Mouse (Mus musculus): Measurements from ENCODE around the gene C8b.

Gene C8b

GRCm38 (mm10) chr4:104810710-104811286 lies 44.7 kb downstream of the C8b start:
- DNase-seq (ENCODE audit: low spot score), result no peak

GRCm38 (mm10) chr4:104813617-104814016 lies 47.5 kb downstream of the C8b start:
- no peak for DNase-seq (ENCODE audit: low spot score)

- no peak for DNase-seq (ENCODE audit: low spot score)
Measured at GRCm38 (mm10) chr4:104816519-104817232, 50.6 kb downstream of the C8b start.

GRCm38 (mm10) chr4:104817509-104817908 lies 51.4 kb downstream of the C8b start:
- no peak for DNase-seq (ENCODE audit: low spot score)

DNA sequence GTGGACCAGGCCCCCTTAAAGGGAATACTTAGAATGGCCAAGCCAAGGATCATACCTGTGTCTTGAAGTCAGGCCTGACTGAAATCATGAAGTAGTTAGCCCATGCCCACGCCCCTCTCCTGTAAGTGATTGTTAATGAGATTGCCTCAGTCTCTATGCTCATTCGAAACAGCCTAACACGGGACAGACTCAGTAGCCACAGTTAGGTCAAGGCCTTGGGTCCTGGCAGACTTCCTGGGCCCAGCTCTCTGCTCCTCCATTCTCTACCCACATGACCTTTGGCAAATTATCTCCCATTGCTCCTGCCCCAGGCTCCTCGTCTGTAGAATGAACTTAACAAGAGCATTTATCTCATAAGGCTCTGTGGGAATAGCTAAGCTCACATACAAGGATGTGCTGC lies 52.9 kb downstream of the C8b start:
- no peak for DNase-seq (ENCODE audit: low spot score)

DNA sequence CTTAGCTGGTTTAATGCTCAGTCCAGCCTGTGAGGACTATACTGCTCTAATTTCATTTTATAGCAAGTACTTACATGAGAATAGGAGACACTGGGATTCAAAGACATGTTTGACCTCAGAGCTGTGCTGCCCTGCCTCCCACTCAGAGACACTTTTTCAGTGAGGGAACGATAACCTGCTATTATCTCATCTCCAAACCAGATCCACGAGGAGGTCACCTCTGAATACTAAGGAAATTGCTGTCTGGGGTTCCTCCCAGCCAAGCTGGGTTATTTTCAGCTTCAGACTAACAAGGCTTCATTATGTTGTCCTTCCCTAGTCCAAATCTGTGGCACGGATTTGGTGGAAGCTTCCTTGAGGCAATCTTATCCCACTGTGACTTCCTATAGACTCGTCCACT lies 53.8 kb downstream of the C8b start:
- no peak for DNase-seq (ENCODE audit: low spot score)

- no peak for DNase-seq (ENCODE audit: low spot score)
Measured at GRCm38 (mm10) chr4:104823597-104824101, 57.5 kb downstream of the C8b start.

DNA sequence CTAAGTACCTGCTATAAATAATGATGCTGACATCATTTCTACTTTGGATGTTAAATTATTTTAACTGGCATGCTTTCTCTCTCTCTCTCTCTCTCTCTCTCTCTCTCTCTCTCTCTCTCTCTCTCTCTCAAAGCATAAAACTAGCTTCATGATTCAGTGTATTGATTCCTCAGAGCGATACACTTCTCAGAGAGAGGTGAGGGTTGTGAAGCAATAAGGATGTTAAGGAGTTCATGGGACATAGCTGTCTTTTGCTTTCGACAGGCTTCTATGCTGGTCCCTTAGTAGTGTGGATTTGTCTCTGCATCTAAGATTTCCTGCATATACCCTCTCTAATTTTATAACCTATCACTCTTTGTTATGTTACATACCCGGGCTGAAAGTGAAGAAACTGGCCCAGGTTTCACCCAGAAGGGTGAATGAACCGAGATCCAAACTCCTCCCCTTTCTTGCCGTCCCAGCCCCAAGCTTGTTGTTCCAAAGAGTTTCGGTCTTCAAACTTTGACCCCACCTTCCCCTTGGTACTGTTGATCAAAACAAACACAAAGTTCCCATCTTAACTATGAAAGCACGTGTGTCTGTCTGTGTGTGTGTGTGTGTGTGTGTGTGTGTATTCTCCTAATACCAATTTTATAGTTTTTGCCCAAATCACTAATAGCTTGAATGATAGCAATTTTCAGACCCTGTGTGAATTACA lies 58.4 kb downstream of the C8b start:
- DNase-seq (ENCODE audit: low spot score), result no peak

DNA sequence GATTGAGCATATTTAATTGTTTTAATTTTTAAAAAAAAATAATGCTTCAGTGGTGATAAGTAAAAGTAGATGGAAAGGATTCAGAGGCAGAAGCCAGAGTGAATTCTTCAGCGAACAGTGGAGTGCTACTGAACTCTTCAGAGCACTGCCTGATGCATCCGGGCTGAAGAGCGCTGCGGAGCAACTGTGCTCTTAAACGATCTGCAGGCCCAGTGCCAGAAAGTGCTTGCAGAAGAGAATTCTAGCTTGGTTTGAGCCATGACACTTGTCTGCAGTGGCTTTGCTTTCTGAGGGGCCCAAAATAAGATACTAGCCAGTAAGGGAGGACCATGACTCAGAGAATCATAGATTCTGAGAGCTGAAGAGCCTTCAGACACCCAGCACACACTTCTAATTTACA lies 62.8 kb downstream of the C8b start:
- DNase-seq (ENCODE audit: low spot score), result no peak

GRCm38 (mm10) chr4:104835096-104835495 lies 69.0 kb downstream of the C8b start:
- DNase-seq (ENCODE audit: low spot score), result no peak

- no peak for DNase-seq (ENCODE audit: low spot score)
Measured at GRCm38 (mm10) chr4:104838342-104838741, 72.2 kb downstream of the C8b start.

- DNase-seq (ENCODE audit: low spot score), result no peak
Measured at GRCm38 (mm10) chr4:104842204-104842603, 76.1 kb downstream of the C8b start.

GRCm38 (mm10) chr4:104843546-104843945 lies 77.4 kb downstream of the C8b start:
- DNase-seq (ENCODE audit: low spot score), result no peak
